Comparison of ENCODE assay signal across 15 mouse cellular contexts in genomic region chr8:104606329-104606728, GRCm38 (mm10). TPM values are rescaled to one million over a fixed set of nuclear protein-coding genes. Genes with fewer than 3 reads are reported as not detected.
DNase-seq lines count a peak whose midpoint lies in the region; ATAC-seq and TF ChIP-seq lines count a peak whose summit lies in the region.
"Had no signal": no experiment of that assay in that cellular context is flagged by ENCODE, and none has a peak within 500 bp of the region (broad histone marks: within the 10 kb centered on the region; RNA-seq: fewer than 3 reads in every experiment).

No protein-coding gene starts in this region.

- peak; percentile 38 for DNase-seq in gastrocnemius, adult 18-20 months (ENCODE audit: low spot score)
- DNase-seq in gastrocnemius, postnatal 36 days = no peak
- no peak for DNase-seq in lung, postnatal 0 days (ENCODE audit: low spot score)
- no peak for DNase-seq in lung, postnatal 36 days
- DNase-seq in limb, embryonic 14.5 days (ENCODE audit: low spot score) = peak; percentile 73
- DNase-seq in spleen, adult 18-20 months = no peak
- no peak for DNase-seq in retina, postnatal 1 day
- DNase-seq: cerebellum, adult 8-10 months; kidney, postnatal 14 days; thymus, postnatal 14 days had no signal

- H3K36me3 ChIP-seq in lung, postnatal 0 days (ENCODE audit: insufficient read depth, low read length) = no peaks in the 10 kb centered on the region
- no peaks in the 10 kb centered on the region for H3K36me3 ChIP-seq in heart, embryonic 11.5 days (ENCODE audit: control insufficient read depth, insufficient read depth, low read length)
- no peaks in the 10 kb centered on the region for H3K36me3 ChIP-seq in limb, embryonic 14.5 days (ENCODE audit: control insufficient read depth, insufficient read depth, low read length)
- H3K36me3 ChIP-seq: G1E had no signal

- ATAC-seq in lung, postnatal 0 days = peak; percentile 42
- ATAC-seq in heart, embryonic 11.5 days (replicated peaks; ENCODE audit: insufficient number of reproducible peaks, low FRiP score, low TSS enrichment) = peak; percentile 28; the same call in 1 of the 2 replicates
- peak; percentile 71 for ATAC-seq in limb, embryonic 14.5 days (ENCODE audit: low FRiP score, low read depth)

- intact Hi-C loops in gastrocnemius, postnatal 36 days (cut with DNase I) = no loop called here

- H3K4me2 ChIP-seq in lung, postnatal 0 days (replicated peaks; ENCODE audit: low read depth, low read length) = no peak overlapping the region
- H3K4me2 ChIP-seq in heart, embryonic 11.5 days = peak overlapping the region; percentile 27
- H3K4me2 ChIP-seq in limb, embryonic 14.5 days (replicated peaks; ENCODE audit: low read depth, low read length, severe bottlenecking) = no peak overlapping the region

- H3K4me3 ChIP-seq in lung, postnatal 0 days (ENCODE audit: low read depth, low read length) = no peak overlapping the region
- no peak overlapping the region for H3K4me3 ChIP-seq in heart, embryonic 11.5 days (ENCODE audit: low read depth, low read length)
- no peak overlapping the region for H3K4me3 ChIP-seq in limb, embryonic 14.5 days (replicated peaks; ENCODE audit: low read length)
- H3K4me3 ChIP-seq: left cerebral cortex, adult 2 months had no signal

- H3K9me3 ChIP-seq in lung, postnatal 0 days (ENCODE audit: low read length) = no peaks in the 10 kb centered on the region
- H3K9me3 ChIP-seq in heart, embryonic 11.5 days (replicated peaks; ENCODE audit: control insufficient read depth, low read length) = no peaks in the 10 kb centered on the region
- no peaks in the 10 kb centered on the region for H3K9me3 ChIP-seq in limb, embryonic 14.5 days (ENCODE audit: control insufficient read depth, low read length)
- H3K9me3 ChIP-seq: G1E had no signal

- TF ChIP-seq POLR2A in limb, embryonic 14.5 days (IDR thresholded peaks at IDR 0.05; ENCODE audit: borderline replicate concordance, extremely low read depth, insufficient read depth, insufficient read length) = no peak

- no peak for TF ChIP-seq EP300 in lung, postnatal 0 days (IDR thresholded peaks at IDR 0.05)

- no peak overlapping the region for H3K27ac ChIP-seq in lung, postnatal 0 days (ENCODE audit: low read length)
- H3K27ac ChIP-seq in heart, embryonic 11.5 days (ENCODE audit: low read depth, low read length) = peak overlapping the region; percentile 95
- peak overlapping the region; percentile 58; the same call in 1 of the 2 replicates for H3K27ac ChIP-seq in limb, embryonic 14.5 days (replicated peaks; ENCODE audit: low read depth, low read length)
- H3K27ac ChIP-seq: left cerebral cortex, adult 2 months; liver, embryonic 14.5 days had no signal

- 40% methylated on average over 6 of the region's 6 CpGs for WGBS in lung, postnatal 0 days
- WGBS in heart, embryonic 11.5 days (ENCODE audit: insufficient replicate concordance) = 13% methylated on average over 6 of the region's 6 CpGs
- 11% methylated on average over 6 of the region's 6 CpGs for WGBS in limb, embryonic 14.5 days

- no peak overlapping the region for H3K9ac ChIP-seq in lung, postnatal 0 days (replicated peaks; ENCODE audit: low read depth)
- H3K9ac ChIP-seq in heart, embryonic 11.5 days (ENCODE audit: low read depth, low read length) = peak overlapping the region; percentile 40; the same call in 1 of the 2 replicates
- no peak overlapping the region for H3K9ac ChIP-seq in limb, embryonic 14.5 days (ENCODE audit: low read depth, low read length, severe bottlenecking)
- H3K9ac ChIP-seq: liver, embryonic 14.5 days had no signal

- no peaks in the 10 kb centered on the region for H3K27me3 ChIP-seq in lung, postnatal 0 days (replicated peaks; ENCODE audit: insufficient read depth, low read length)
- no peaks in the 10 kb centered on the region for H3K27me3 ChIP-seq in heart, embryonic 11.5 days (ENCODE audit: control insufficient read depth, insufficient read depth, low read length)
- H3K27me3 ChIP-seq in limb, embryonic 14.5 days (ENCODE audit: control insufficient read depth, insufficient read depth, low read length) = no peaks in the 10 kb centered on the region

- no peak for TF ChIP-seq CTCF in lung, postnatal 0 days (IDR thresholded peaks at IDR 0.05)

- 0 out of 2 replicates have a peak, but pooled peaks cover under 1% of the 10 kb centered on the region for H3K4me1 ChIP-seq in lung, postnatal 0 days (ENCODE audit: insufficient read depth, low read depth, low read length)
- peaks cover 52% of the 10 kb centered on the region for H3K4me1 ChIP-seq in heart, embryonic 11.5 days (ENCODE audit: control insufficient read depth, insufficient read depth, low read length)
- peaks cover 14% of the 10 kb centered on the region for H3K4me1 ChIP-seq in limb, embryonic 14.5 days (ENCODE audit: control insufficient read depth, insufficient read depth, low read length)

RNA-seq across cellular contexts. Expression of gene Pdp2, which starts 15.1 kb away (rescaled TPM):
- 1 to 10 TPM; 2.9 to 3.3 TPM for total RNA-seq in gastrocnemius, adult 18-20 months (2021)
- 1 to 10 TPM; 4.2 to 7.4 TPM for total RNA-seq in gastrocnemius, postnatal 36 days (2021)
- polyA plus RNA-seq in lung, postnatal 0 days (2015; fragmentation: Nextera tagmentation; extraction: Ambion mirVana) = 5.9 and 6.0 TPM in 2 replicates
- polyA plus RNA-seq in heart, embryonic 11.5 days (2014; fragmentation: Nextera tagmentation; extraction: Ambion mirVana) = 9.5 and 10.2 TPM in 2 replicates
- polyA plus RNA-seq in limb, embryonic 14.5 days (2012; rRNA removed) = 4.9 and 5.0 TPM in 2 replicates
- 9.3 and 9.7 TPM in 2 replicates for polyA plus RNA-seq in limb, embryonic 14.5 days (2014; fragmentation: Nextera tagmentation; extraction: Ambion mirVana)

RNA-seq across cellular contexts. Expression of gene Cdh16, which starts 17.9 kb away (rescaled TPM):
- under 1 TPM in 1 of 2 experiments, not detected in 1; 0.23 TPM for total RNA-seq in gastrocnemius, adult 18-20 months (2021)
- total RNA-seq in gastrocnemius, postnatal 36 days (2021) = not detected
- polyA plus RNA-seq in lung, postnatal 0 days (2015; fragmentation: Nextera tagmentation; extraction: Ambion mirVana) = 13.8 and 17.2 TPM in 2 replicates
- polyA plus RNA-seq in heart, embryonic 11.5 days (2014; fragmentation: Nextera tagmentation; extraction: Ambion mirVana) = 14.5 and 16.4 TPM in 2 replicates
- 0.29 and 0.62 TPM in 2 replicates for polyA plus RNA-seq in limb, embryonic 14.5 days (2012; rRNA removed)
- polyA plus RNA-seq in limb, embryonic 14.5 days (2014; fragmentation: Nextera tagmentation; extraction: Ambion mirVana) = 0.75 and 0.98 TPM in 2 replicates
- total RNA-seq: left cerebral cortex, adult 2 months had no signal
- polyA plus RNA-seq: G1E; hindbrain, embryonic 11.5 days had no signal

RNA-seq across cellular contexts. Expression of gene Rrad, which starts 24.8 kb away (rescaled TPM):
- total RNA-seq in gastrocnemius, adult 18-20 months (2021) = 10 to 100 TPM in 1 of 2 experiments, 1 to 10 TPM in 1; 1.7 to 21.4 TPM
- 1 to 10 TPM; 2.2 to 2.9 TPM for total RNA-seq in gastrocnemius, postnatal 36 days (2021)
- 19.9 and 22.6 TPM in 2 replicates for polyA plus RNA-seq in lung, postnatal 0 days (2015; fragmentation: Nextera tagmentation; extraction: Ambion mirVana)
- 300 and 328 TPM in 2 replicates for polyA plus RNA-seq in heart, embryonic 11.5 days (2014; fragmentation: Nextera tagmentation; extraction: Ambion mirVana)
- 21.4 and 22.5 TPM in 2 replicates for polyA plus RNA-seq in limb, embryonic 14.5 days (2012; rRNA removed)
- polyA plus RNA-seq in limb, embryonic 14.5 days (2014; fragmentation: Nextera tagmentation; extraction: Ambion mirVana) = 27.3 and 32.4 TPM in 2 replicates

RNA-seq across cellular contexts. Expression of gene Ciao2b, which starts 35.4 kb away (rescaled TPM):
- 10 to 100 TPM; 40.2 to 43.4 TPM for total RNA-seq in gastrocnemius, adult 18-20 months (2021)
- 10 to 100 TPM; 29.1 to 29.4 TPM for total RNA-seq in gastrocnemius, postnatal 36 days (2021)
- polyA plus RNA-seq in lung, postnatal 0 days (2015; fragmentation: Nextera tagmentation; extraction: Ambion mirVana) = 70.2 and 72.9 TPM in 2 replicates
- polyA plus RNA-seq in heart, embryonic 11.5 days (2014; fragmentation: Nextera tagmentation; extraction: Ambion mirVana) = 189 and 199 TPM in 2 replicates
- 71.1 and 91.9 TPM in 2 replicates for polyA plus RNA-seq in limb, embryonic 14.5 days (2012; rRNA removed)
- 78.4 and 81.9 TPM in 2 replicates for polyA plus RNA-seq in limb, embryonic 14.5 days (2014; fragmentation: Nextera tagmentation; extraction: Ambion mirVana)

Comparison
In these comparisons a context has a peak if more than half of its experiments do, and no peak if none do; other contexts are left out.
1. DNase-seq: peak in gastrocnemius, adult 18-20 months (single experiment) and limb, embryonic 14.5 days (single experiment); none in gastrocnemius, postnatal 36 days (0 of 2), lung, postnatal 0 days (single experiment), lung, postnatal 36 days (single experiment), spleen, adult 18-20 months (0 of 2) and retina, postnatal 1 day (single experiment).
2. Peak in every context shown above with its lines, with median percentiles within 50 percentile points of each other: ATAC-seq.